Mouse (Mus musculus) neutrophil, adult 5-6 weeks (primary cell): ENCODE data around the gene Kdsr. TPM values are rescaled to one million over a fixed set of nuclear protein-coding genes. Genes with fewer than 3 reads are reported as not detected.
A peak's percentile ranks its signal among the peaks of the same experiment; 100 is the strongest.

Experiments
- ATAC-seq: fragments of 151-379, 151-347 bp; 2 replicates; pipeline ENCODE4 v1.8.0; 2017; ENCODE audit warnings: mild to moderate bottlenecking, moderate TSS enrichment; ENCODE audit not compliant: insufficient number of reproducible peaks, poor library complexity, low FRiP score, severe bottlenecking; ENCODE audit errors: extremely low read depth
- total RNA-seq: library from RNA; stranded (forward); fragments of 200-1000 nt; gene quantifications from 2 replicates; pipeline ENCODE4 v1.2.3, GENCODE M21; 2017

Kdsr gene
- total RNA-seq, 1 experiment from 2014 or later = 16.5 TPM

DNA sequence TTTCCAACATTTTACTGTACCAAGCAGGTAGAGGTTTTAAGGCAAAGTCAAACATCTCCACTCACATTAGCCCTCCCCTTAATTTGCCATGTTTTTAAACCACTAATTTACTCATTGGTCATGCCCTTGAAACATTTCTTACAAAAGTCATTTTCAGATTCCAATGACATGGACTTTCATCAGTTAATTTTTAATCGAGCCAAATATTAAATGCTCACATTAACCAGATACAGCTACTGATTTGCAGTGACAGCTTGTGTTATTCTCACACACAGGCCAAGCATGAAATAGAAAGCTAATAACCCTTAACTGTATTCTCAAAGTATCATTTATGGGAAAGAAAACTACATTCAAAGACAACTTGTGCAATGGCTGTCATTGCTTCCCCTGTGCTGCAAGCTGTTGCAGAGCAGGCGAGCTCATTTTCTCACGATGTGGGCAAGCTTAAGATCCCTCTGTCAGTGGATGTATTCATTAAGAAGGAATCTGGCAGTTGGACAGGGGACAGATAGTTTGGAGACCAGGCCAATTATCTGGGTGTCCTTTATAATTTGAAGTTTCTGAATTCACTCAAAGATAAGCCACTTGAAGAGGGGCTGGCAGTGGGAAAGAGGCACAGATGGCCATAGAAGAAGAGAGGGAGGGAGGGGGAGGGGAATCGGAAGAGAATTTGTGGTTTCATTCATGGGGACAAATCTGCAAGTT is 56.9 kb downstream of the Kdsr start:
- ATAC-seq = no peak

GRCm38 (mm10) chr1:106700520-106701114 is 58.9 kb downstream of the Kdsr start:
- ATAC-seq = no peak

DNA sequence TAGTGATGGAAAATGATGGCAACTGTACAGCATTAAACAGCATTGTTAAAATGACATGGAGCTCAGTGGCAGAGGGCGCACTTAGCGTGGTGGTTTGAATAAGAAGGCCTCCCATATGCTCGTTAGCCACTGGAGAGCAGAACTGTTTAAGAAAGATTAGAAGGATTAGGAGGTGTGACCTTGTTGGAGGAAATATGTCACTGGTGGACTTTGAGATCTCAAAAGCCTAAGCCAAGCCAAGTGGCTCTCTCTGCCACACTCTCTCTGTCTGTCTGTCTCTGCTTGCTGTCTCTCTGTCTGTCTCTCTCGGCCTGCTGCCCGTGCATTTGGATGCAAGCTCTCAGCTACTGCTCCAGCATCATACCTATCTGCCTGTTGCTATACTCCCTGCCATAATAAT is 63.1 kb downstream of the Kdsr start:
- no peak for ATAC-seq

DNA sequence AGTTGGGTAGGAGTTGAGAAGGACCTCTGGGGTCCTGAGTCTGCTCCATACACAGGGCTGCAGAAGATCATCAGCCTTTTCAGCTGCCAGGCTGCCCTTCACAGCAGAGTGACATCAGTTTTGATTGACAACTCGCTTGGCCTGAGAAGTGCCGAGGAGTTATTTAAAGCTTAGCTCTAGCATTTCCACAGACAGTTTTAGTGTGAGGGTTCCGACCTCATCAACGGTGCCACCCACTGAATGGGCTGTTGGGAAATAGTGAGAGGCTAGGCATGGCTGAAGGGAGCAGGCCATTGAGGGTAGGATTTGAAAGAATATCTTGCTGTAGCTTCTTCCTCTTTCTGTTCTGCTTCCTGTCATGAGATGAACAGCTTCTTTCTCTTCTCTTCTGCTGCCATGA is 63.9 kb downstream of the Kdsr start:
- peak; percentile 67; the same call in 1 of the 2 replicates for ATAC-seq

DNA sequence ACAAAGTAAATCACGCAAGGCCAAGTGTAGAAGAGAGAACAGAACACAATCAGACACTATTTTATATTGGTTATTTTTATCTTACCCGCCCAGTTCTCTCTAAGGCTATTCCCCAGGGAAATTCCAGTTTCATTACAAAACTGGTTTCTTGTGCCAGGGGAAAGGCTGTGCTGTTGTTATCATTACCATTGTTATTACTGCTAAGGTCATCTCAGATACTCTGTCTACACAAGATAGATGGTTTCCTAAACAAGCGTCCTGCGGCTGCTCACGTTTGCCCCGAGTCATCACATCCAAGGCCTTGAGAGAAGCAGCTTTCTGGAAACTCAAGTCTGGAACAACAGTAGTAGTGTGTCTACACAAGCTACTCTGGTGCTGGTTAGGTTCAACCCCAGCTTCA is 65.2 kb downstream of the Kdsr start:
- no peak for ATAC-seq

DNA sequence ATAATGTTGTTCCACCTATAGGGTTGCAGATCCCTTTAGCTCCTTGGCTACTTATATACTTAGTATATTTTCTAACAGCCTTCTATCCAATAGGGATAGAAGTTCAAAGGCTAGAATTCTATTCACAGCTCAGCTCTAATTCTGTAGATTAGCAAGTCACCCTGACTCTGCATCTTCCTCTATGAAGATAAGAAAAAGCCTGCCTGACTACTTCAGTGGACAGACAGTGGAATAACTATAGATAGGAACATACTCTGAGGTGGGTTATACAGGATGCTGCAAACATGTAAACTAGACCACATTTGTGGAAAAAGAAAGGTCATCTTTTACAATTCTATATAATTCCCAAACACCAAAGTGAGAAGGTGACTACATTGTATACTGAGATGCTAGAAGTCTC is 66.9 kb downstream of the Kdsr start:
- ATAC-seq = no peak

DNA sequence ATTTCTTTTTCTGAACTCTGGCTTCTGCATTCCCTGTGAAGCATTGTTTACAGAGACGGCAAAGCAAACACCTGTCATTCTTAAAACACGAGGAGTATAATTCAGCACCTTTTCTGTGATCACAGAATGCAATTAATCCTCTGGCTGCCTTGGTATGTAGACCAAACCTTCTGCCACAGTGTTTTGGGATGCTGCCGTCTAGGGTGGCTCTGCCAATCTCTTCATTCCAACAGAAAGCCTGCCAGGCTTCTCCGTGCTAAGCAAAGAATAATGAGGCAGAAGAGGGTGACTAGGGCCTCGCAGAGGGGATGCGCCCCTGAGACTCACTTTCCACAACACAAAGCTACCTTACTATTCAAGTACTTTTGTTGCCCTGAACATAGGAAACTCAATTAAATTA is 68.6 kb downstream of the Kdsr start:
- ATAC-seq = no peak

GRCm38 (mm10) chr1:106688161-106688516 is 71.4 kb downstream of the Kdsr start:
- no peak; the same call in 1 of the 2 replicates for ATAC-seq

- ATAC-seq = peak; percentile 15; the same call in 1 of the 2 replicates
Observed at GRCm38 (mm10) chr1:106687435-106688160, 71.9 kb downstream of the Kdsr start.

GRCm38 (mm10) chr1:106685702-106686101 is 73.8 kb downstream of the Kdsr start:
- no peak for ATAC-seq

DNA sequence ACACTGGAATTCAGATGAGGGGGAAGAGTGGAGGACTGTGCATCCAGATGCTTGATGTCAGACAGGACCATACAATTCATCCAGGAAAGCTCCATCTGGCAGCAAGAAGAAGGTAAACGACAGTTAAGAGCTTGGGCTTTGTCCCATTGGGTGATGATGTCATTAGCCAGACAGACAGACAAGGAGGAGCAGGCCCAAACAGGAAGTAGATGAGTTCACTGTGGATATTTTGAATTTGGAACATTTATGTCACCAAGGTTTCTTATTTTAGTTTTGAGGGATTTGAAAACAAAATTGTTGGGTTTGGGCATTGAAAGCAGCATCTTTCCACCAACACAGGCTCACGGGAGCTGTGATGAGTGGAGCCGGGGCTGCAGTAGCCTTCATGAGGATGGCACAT is 75.0 kb downstream of the Kdsr start:
- ATAC-seq = no peak

GRCm38 (mm10) chr1:106682829-106683228 is 76.7 kb downstream of the Kdsr start:
- 0 out of 2 replicates have a peak, but pooled peaks have one; percentile 19 for ATAC-seq

DNA sequence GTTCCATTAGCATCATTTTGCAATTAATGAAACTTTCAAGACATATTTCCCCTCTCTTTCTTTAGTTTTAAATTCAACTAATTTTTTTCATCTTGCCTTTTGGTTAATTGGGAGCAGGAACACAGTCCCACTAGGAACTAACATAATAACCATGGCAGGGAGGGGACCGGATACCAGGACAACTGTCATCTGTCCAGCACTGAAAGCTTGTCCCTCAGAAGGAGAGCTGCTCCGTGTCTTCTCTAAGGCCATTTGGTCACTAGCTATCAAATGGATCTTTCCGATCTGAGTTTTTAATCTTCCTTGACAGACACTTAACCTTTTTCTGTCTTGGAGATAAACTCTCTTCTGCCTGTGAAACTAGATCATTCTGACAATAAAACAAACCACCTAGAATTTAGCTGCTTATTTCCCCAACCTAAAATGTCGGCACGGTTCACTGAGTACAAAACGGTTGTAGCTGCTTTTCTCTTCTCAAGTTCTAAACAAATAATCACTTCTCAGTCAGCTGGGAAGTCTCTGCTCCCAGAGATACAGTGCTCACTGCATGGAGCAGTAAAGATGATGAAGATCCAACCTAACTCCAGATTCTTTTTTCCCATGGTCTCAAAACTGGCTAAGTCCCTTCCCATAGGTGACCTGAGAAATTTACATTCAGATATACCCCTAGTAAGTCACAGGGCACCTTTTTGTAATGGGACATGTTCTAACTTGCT is 79.6 kb downstream of the Kdsr start:
- no peak for ATAC-seq

- ATAC-seq = no peak
Observed at GRCm38 (mm10) chr1:106678060-106678478, 81.5 kb downstream of the Kdsr start.

Other genes starting within 250 kb of the Kdsr start
- 38.2 and 39.3 TPM in 2 replicates for gene Bcl2, start 45.5 kb downstream of the Kdsr start, total RNA-seq
- gene Vps4b, start 37.0 kb upstream of the Kdsr start, total RNA-seq = 156 and 183 TPM in 2 replicates
- gene Serpinb5, start 101.4 kb upstream of the Kdsr start, total RNA-seq = not detected in 2 replicates
- gene Serpinb12, start 174.7 kb upstream of the Kdsr start, total RNA-seq = not detected in 2 replicates
- not detected in 2 replicates for gene Serpinb13, start 221.3 kb upstream of the Kdsr start, total RNA-seq